8 mouse cellular contexts compared by ENCODE assay signal in the genomic region with DNA sequence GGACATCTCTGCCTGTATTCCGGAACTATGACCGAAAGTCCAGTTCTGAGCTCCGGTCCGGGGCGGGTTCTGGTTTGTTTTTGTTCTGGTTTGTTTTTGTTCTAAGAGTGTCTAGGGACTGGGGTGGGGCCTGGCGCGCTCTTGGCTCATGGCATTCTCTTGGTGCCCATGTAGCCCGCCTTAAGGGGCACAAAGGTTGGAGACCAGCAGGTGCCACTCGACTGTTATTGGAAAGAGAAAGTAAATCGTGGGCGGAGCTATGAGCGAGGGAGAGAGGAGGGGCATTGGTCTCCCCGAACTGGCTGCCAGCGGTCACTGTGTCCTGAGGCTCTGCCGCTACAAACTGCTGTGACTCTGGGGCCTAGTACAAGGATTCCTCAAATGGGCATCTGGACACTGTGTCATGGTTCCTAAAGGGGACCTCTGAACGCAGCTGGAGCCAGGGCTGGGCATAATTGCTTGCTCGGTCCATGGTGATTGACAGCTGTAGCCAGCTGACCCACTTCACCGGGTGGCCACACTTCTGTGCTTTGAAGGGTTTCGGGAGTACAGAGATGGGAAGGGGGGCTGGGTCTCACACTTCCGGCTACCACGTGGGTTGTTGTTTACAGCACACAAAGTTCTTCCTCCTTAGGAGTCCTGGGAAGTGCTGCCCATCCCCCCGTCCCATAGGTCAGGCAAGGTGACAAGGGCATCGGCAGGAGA. TPM values are rescaled to one million over a fixed set of nuclear protein-coding genes. Genes with fewer than 3 reads are reported as not detected.
A peak's percentile ranks its signal among the peaks of the same experiment; 100 is the strongest.
DNase-seq lines count a peak whose midpoint lies in the region; ATAC-seq and TF ChIP-seq lines count a peak whose summit lies in the region.

No protein-coding gene starts in this region.

- peak overlapping the region; percentile 78 for H3K27ac ChIP-seq in embryonic facial prominence, embryonic 10.5 days (replicated peaks)
- H3K27ac ChIP-seq in heart, embryonic 10.5 days, result peak overlapping the region; percentile 87
- H3K27ac ChIP-seq in lung, postnatal 0 days (ENCODE audit: low read length), result peak overlapping the region; percentile 99
- peak overlapping the region; percentile 24; the same call in 1 of the 2 replicates for H3K27ac ChIP-seq in olfactory bulb, adult 2 months (ENCODE audit: insufficient read depth, low read depth, low read length)

- under 1% methylated on average over 23 of the region's 23 CpGs for WGBS in embryonic facial prominence, embryonic 10.5 days
- 2% methylated on average over 23 of the region's 23 CpGs for WGBS in heart, embryonic 10.5 days
- WGBS in lung, postnatal 0 days, result under 1% methylated on average over 23 of the region's 23 CpGs
- WGBS in olfactory bulb, adult 2 months, result 2% methylated on average over 23 of the region's 23 CpGs

- peak; percentile 49 for ATAC-seq in lung, postnatal 0 days

- TF ChIP-seq CTCF in lung, postnatal 0 days (IDR thresholded peaks at IDR 0.05), result no peak
- TF ChIP-seq CTCF in olfactory bulb, adult 2 months (IDR thresholded peaks at IDR 0.05; ENCODE audit: insufficient read depth, low read depth, low read length), result no peak

- TF ChIP-seq POLR2A in olfactory bulb, adult 2 months (IDR thresholded peaks at IDR 0.05; ENCODE audit: insufficient read depth, low read depth, low read length), result no peak

- peak overlapping the region; percentile 82 for H3K4me2 ChIP-seq in lung, postnatal 0 days (replicated peaks; ENCODE audit: low read depth, low read length)

- H3K36me3 ChIP-seq in embryonic facial prominence, embryonic 10.5 days (replicated peaks), result peaks cover 35% of the 10 kb centered on the region
- peaks cover 42% of the 10 kb centered on the region for H3K36me3 ChIP-seq in heart, embryonic 10.5 days
- peaks cover 22% of the 10 kb centered on the region for H3K36me3 ChIP-seq in lung, postnatal 0 days (ENCODE audit: insufficient read depth, low read length)

- peak overlapping the region; percentile 84 for H3K9ac ChIP-seq in lung, postnatal 0 days (replicated peaks; ENCODE audit: low read depth)

- no peaks in the 10 kb centered on the region for H3K9me3 ChIP-seq in embryonic facial prominence, embryonic 10.5 days
- no peaks in the 10 kb centered on the region for H3K9me3 ChIP-seq in heart, embryonic 10.5 days
- H3K9me3 ChIP-seq in lung, postnatal 0 days (ENCODE audit: low read length), result no peaks in the 10 kb centered on the region

- peaks cover 46% of the 10 kb centered on the region for H3K27me3 ChIP-seq in embryonic facial prominence, embryonic 10.5 days (replicated peaks; ENCODE audit: low read depth, poor library complexity, severe bottlenecking)
- H3K27me3 ChIP-seq in heart, embryonic 10.5 days (ENCODE audit: insufficient read depth, poor library complexity, severe bottlenecking), result peaks cover 34% of the 10 kb centered on the region
- H3K27me3 ChIP-seq in lung, postnatal 0 days (replicated peaks; ENCODE audit: insufficient read depth, low read length), result no peaks in the 10 kb centered on the region

- TF ChIP-seq EP300 in lung, postnatal 0 days (IDR thresholded peaks at IDR 0.05), result peak; percentile 79

- DNase-seq in CD4-positive helper T cell, adult 2 months (ENCODE audit: low read depth, low spot score), result peak; percentile 74
- peak; percentile 57 for DNase-seq in T-cell, adult 2 months (ENCODE audit: low spot score)
- DNase-seq in embryonic facial prominence, embryonic 10.5 days (ENCODE audit: low spot score), result peak; percentile 55
- DNase-seq in heart, embryonic 10.5 days (ENCODE audit: low spot score), result peak; percentile 88
- peak; percentile 90 to 92 for DNase-seq in kidney, adult 8-10 months
- peak; percentile 92 for DNase-seq in lung, postnatal 0 days (ENCODE audit: low spot score)
- DNase-seq in left cerebral cortex, adult 18-20 months (ENCODE audit: low spot score in 2 of 2), result no peak

- peak overlapping the region; percentile 78 for H3K4me3 ChIP-seq in embryonic facial prominence, embryonic 10.5 days
- peak overlapping the region; percentile 82 for H3K4me3 ChIP-seq in heart, embryonic 10.5 days
- H3K4me3 ChIP-seq in lung, postnatal 0 days (ENCODE audit: low read depth, low read length), result peak overlapping the region; percentile 69
- H3K4me3 ChIP-seq in olfactory bulb, adult 2 months (ENCODE audit: insufficient read depth, low read depth, low read length), result peak overlapping the region; percentile 78

- peaks cover 25% of the 10 kb centered on the region for H3K4me1 ChIP-seq in embryonic facial prominence, embryonic 10.5 days
- H3K4me1 ChIP-seq in heart, embryonic 10.5 days, result peaks cover 32% of the 10 kb centered on the region
- H3K4me1 ChIP-seq in lung, postnatal 0 days (ENCODE audit: insufficient read depth, low read depth, low read length), result peaks cover 25% of the 10 kb centered on the region
- H3K4me1 ChIP-seq in olfactory bulb, adult 2 months (ENCODE audit: control insufficient read depth, insufficient read depth, low read length), result peaks cover 19% of the 10 kb centered on the region

RNA-seq across cellular contexts. Expression of a gene that starts 0.8 kb away (rescaled TPM):
- polyA plus RNA-seq in embryonic facial prominence, embryonic 10.5 days (2016; fragmentation: Nextera tagmentation; extraction: Ambion mirVana), result 13.2 and 14.3 TPM in 2 replicates
- 28.3 and 38.9 TPM in 2 replicates for polyA plus RNA-seq in heart, embryonic 10.5 days (2016; fragmentation: Nextera tagmentation; extraction: Ambion mirVana)
- 96.0 and 116 TPM in 2 replicates for polyA plus RNA-seq in lung, postnatal 0 days (2015; fragmentation: Nextera tagmentation; extraction: Ambion mirVana)
- not detected in 2 replicates for polyA plus RNA-seq in olfactory bulb, adult 2 months (2012; ENCODE audit: insufficient read depth, insufficient read length, low replicate concordance, missing spikeins)
- total RNA-seq in left cerebral cortex, adult 18-20 months (2021), result 10 to 100 TPM; 23.6 to 24.8 TPM

RNA-seq across cellular contexts. Expression of a gene that starts 5.1 kb away (rescaled TPM):
- polyA plus RNA-seq in embryonic facial prominence, embryonic 10.5 days (2016; fragmentation: Nextera tagmentation; extraction: Ambion mirVana), result 6.6 and 8.3 TPM in 2 replicates
- 14.0 and 14.6 TPM in 2 replicates for polyA plus RNA-seq in heart, embryonic 10.5 days (2016; fragmentation: Nextera tagmentation; extraction: Ambion mirVana)
- 74.9 and 82.0 TPM in 2 replicates for polyA plus RNA-seq in lung, postnatal 0 days (2015; fragmentation: Nextera tagmentation; extraction: Ambion mirVana)
- polyA plus RNA-seq in olfactory bulb, adult 2 months (2012; ENCODE audit: insufficient read depth, insufficient read length, low replicate concordance, missing spikeins), result not detected in 2 replicates
- 1 to 10 TPM; 3.7 to 4.5 TPM for total RNA-seq in left cerebral cortex, adult 18-20 months (2021)

RNA-seq across cellular contexts. Expression of a gene that starts 8.6 kb away (rescaled TPM):
- polyA plus RNA-seq in embryonic facial prominence, embryonic 10.5 days (2016; fragmentation: Nextera tagmentation; extraction: Ambion mirVana), result 1,198 and 1,200 TPM in 2 replicates
- polyA plus RNA-seq in heart, embryonic 10.5 days (2016; fragmentation: Nextera tagmentation; extraction: Ambion mirVana), result 882 and 900 TPM in 2 replicates
- polyA plus RNA-seq in lung, postnatal 0 days (2015; fragmentation: Nextera tagmentation; extraction: Ambion mirVana), result 878 and 910 TPM in 2 replicates
- polyA plus RNA-seq in olfactory bulb, adult 2 months (2012; ENCODE audit: insufficient read depth, insufficient read length, low replicate concordance, missing spikeins), result 977 TPM in 1 of 2 replicates, not detected in the other
- total RNA-seq in left cerebral cortex, adult 18-20 months (2021), result 100 to 1,000 TPM; 555 to 600 TPM

RNA-seq across cellular contexts. Expression of a gene that starts 11.4 kb away (rescaled TPM):
- polyA plus RNA-seq in embryonic facial prominence, embryonic 10.5 days (2016; fragmentation: Nextera tagmentation; extraction: Ambion mirVana), result 20.6 and 22.4 TPM in 2 replicates
- 23.1 and 38.2 TPM in 2 replicates for polyA plus RNA-seq in heart, embryonic 10.5 days (2016; fragmentation: Nextera tagmentation; extraction: Ambion mirVana)
- 45.1 and 49.6 TPM in 2 replicates for polyA plus RNA-seq in lung, postnatal 0 days (2015; fragmentation: Nextera tagmentation; extraction: Ambion mirVana)
- polyA plus RNA-seq in olfactory bulb, adult 2 months (2012; ENCODE audit: insufficient read depth, insufficient read length, low replicate concordance, missing spikeins), result not detected in 2 replicates
- total RNA-seq in left cerebral cortex, adult 18-20 months (2021), result 10 to 100 TPM; 28.9 to 29.1 TPM

RNA-seq across cellular contexts. Expression of a gene that starts 11.9 kb away (rescaled TPM):
- polyA plus RNA-seq in embryonic facial prominence, embryonic 10.5 days (2016; fragmentation: Nextera tagmentation; extraction: Ambion mirVana), result 24.9 and 26.0 TPM in 2 replicates
- polyA plus RNA-seq in heart, embryonic 10.5 days (2016; fragmentation: Nextera tagmentation; extraction: Ambion mirVana), result 18.0 and 18.2 TPM in 2 replicates
- 1.7 and 1.8 TPM in 2 replicates for polyA plus RNA-seq in lung, postnatal 0 days (2015; fragmentation: Nextera tagmentation; extraction: Ambion mirVana)
- polyA plus RNA-seq in olfactory bulb, adult 2 months (2012; ENCODE audit: insufficient read depth, insufficient read length, low replicate concordance, missing spikeins), result not detected in 2 replicates
- 1 to 10 TPM; 1.1 to 1.4 TPM for total RNA-seq in left cerebral cortex, adult 18-20 months (2021)

Comparison
In these comparisons a context has a peak if more than half of its experiments do, and no peak if none do; other contexts are left out.
1. DNase-seq: peak in CD4-positive helper T cell, adult 2 months (single experiment), T-cell, adult 2 months (single experiment), embryonic facial prominence, embryonic 10.5 days (single experiment), heart, embryonic 10.5 days (single experiment), kidney, adult 8-10 months (2 of 2) and lung, postnatal 0 days (single experiment); none in left cerebral cortex, adult 18-20 months (0 of 2).
2. H3K27ac ChIP-seq: peak in every context shown above with its lines; median percentile 99 in lung, postnatal 0 days; 87 in heart, embryonic 10.5 days; 78 in embryonic facial prominence, embryonic 10.5 days; 24 in olfactory bulb, adult 2 months.
3. RNA of a gene that starts 0.8 kb away (polyA plus RNA-seq): 96.0 to 116 TPM in lung, postnatal 0 days, 28.3 to 38.9 TPM in heart, embryonic 10.5 days and 13.2 to 14.3 TPM in embryonic facial prominence, embryonic 10.5 days; not detected in olfactory bulb, adult 2 months; every median in the first group is over 10 times any median in the second.
4. Peak in every context shown above with its lines, with median percentiles within 50 percentile points of each other: H3K4me3 ChIP-seq.